Mouse (Mus musculus) midbrain, embryonic 12.5 days (tissue): ENCODE measurements at regions not wholly inside any gene's neighbourhood (a gene's known extent, or its start where the extent isn't known, plus 50 kb on each side); places are given as distances from the start of the nearest gene placed in this dataset.

Experiments
- ATAC-seq: fragments of 200-750 bp; cut with Nextera tagmentation; 2 replicates; pipeline ENCODE4 v1.8.0; 2017; ENCODE audit warnings: low read depth, moderate TSS enrichment, moderate library complexity; ENCODE audit not compliant: low FRiP score
- H3K27ac ChIP-seq: fragments of 300-500 bp; sonication (generic); replicated peaks from 2 replicates; pipeline ENCODE4 v1.5.1; 2016; ENCODE audit warnings: mild to moderate bottlenecking
- H3K27me3 ChIP-seq: fragments of 300-500 bp; sonication (generic); 2 replicates; pipeline ENCODE4 v1.6.1; 2016; ENCODE audit warnings: mild to moderate bottlenecking
- H3K36me3 ChIP-seq: fragments of 300-500 bp; sonication (generic); 2 replicates; pipeline ENCODE4 v1.6.1; 2016
- H3K4me1 ChIP-seq: fragments of 300-500 bp; sonication (generic); 2 replicates; pipeline ENCODE4 v1.6.1; 2016
- H3K4me2 ChIP-seq: fragments of 300-500 bp; sonication (generic); replicated peaks from 2 replicates; pipeline ENCODE4 v1.6.1; 2016; ENCODE audit warnings: mild to moderate bottlenecking, moderate library complexity
- H3K4me3 ChIP-seq: fragments of 300-500 bp; sonication (generic); 2 replicates; pipeline ENCODE4 v1.5.1; 2016; ENCODE audit warnings: mild to moderate bottlenecking
- H3K9ac ChIP-seq: fragments of 300-500 bp; sonication (generic); replicated peaks from 2 replicates; pipeline ENCODE4 v1.6.1; 2016; ENCODE audit warnings: mild to moderate bottlenecking, moderate library complexity
- H3K9me3 ChIP-seq: fragments of 300-500 bp; sonication (generic); 2 replicates; pipeline ENCODE4 v1.6.1; 2016; ENCODE audit warnings: mild to moderate bottlenecking
- WGBS: fragments of 180-500 bp; shearing (Covaris S2); methylation state at CpG from one replicate; pipeline ENCODE4 v1.1.7; 2016; 5-methylcytosine and 5-hydroxymethylcytosine counted together

DNA sequence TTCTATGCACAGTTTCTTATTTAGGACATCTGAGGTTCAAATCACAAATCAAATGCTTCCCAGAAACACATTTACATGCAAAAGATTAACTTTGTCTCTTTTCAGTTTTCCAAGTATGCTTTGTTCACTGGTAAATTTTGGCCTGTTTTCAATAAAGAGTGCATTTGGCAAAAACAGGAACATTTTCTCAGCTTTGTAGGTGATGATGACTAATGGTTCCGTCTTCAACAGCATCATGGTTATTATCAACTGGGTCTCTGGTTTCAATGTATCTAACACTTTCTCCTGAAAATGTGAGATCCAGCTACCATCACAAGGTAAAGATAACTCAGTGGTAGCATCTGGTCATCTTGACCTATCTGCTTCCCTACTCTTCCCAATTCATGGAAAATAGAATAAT lies 574.6 kb downstream of the Efna5 start:
- no peaks in the 10 kb centered on the region for H3K9me3 ChIP-seq
- no peaks in the 10 kb centered on the region for H3K27me3 ChIP-seq
- H3K4me3 ChIP-seq, result no peak overlapping the region
- H3K9ac ChIP-seq, result no peak overlapping the region
- no peak overlapping the region for H3K27ac ChIP-seq
- no peaks in the 10 kb centered on the region for H3K36me3 ChIP-seq
- no peak for ATAC-seq
- WGBS, result 93% methylated on average over 1 of the region's 1 CpGs
- H3K4me2 ChIP-seq, result no peak overlapping the region
- H3K4me1 ChIP-seq, result no peaks in the 10 kb centered on the region

DNA sequence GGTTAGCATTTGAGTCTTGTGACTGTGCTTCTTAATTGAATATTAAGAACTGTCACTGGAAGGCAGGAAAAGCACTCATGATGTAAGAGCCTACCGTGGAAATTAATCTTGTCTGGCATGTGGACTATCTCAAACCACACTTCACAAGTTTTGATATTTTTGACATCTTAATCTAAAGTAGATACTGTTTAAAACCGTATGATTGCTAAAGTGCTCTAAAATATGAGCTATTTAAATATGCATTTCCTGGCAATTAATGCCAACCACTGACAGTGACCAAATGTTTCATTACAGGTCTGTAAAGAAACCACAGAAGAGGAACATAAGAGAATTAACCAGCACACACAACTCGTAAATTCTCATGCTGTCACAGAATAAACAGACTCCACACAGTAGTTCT lies 576.0 kb downstream of the Efna5 start:
- H3K4me2 ChIP-seq, result no peak overlapping the region
- no peak overlapping the region for H3K9ac ChIP-seq
- no peaks in the 10 kb centered on the region for H3K9me3 ChIP-seq
- 80% methylated on average over 3 of the region's 3 CpGs for WGBS
- no peak overlapping the region for H3K27ac ChIP-seq
- H3K27me3 ChIP-seq, result no peaks in the 10 kb centered on the region
- no peak for ATAC-seq
- H3K36me3 ChIP-seq, result no peaks in the 10 kb centered on the region
- H3K4me3 ChIP-seq, result no peak overlapping the region
- H3K4me1 ChIP-seq, result no peaks in the 10 kb centered on the region

DNA sequence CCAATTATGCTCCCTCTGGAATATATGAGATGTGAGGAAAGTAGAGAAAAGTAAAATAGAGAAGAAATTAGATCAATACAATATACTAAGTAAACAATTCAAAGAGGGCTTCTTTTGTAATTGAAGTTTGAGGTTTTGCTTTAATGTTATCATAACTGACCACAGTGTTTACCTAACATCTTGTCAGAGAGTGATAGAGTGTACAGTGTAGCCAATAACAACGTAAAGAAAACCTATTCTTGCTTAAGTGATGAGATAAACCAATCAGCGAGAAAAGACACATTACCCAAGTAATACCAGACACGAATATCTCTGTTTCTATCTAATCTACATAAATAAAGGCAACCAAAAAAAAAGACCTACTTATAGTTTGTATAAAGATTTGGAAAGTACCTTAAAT lies 577.0 kb downstream of the Efna5 start:
- no peaks in the 10 kb centered on the region for H3K36me3 ChIP-seq
- no peak overlapping the region for H3K27ac ChIP-seq
- H3K9me3 ChIP-seq, result no peaks in the 10 kb centered on the region
- H3K4me3 ChIP-seq, result no peak overlapping the region
- no peak for ATAC-seq
- no peaks in the 10 kb centered on the region for H3K27me3 ChIP-seq
- H3K4me1 ChIP-seq, result no peaks in the 10 kb centered on the region
- H3K9ac ChIP-seq, result no peak overlapping the region
- H3K4me2 ChIP-seq, result no peak overlapping the region
- WGBS, result 94% methylated on average over 3 of the region's 3 CpGs

DNA sequence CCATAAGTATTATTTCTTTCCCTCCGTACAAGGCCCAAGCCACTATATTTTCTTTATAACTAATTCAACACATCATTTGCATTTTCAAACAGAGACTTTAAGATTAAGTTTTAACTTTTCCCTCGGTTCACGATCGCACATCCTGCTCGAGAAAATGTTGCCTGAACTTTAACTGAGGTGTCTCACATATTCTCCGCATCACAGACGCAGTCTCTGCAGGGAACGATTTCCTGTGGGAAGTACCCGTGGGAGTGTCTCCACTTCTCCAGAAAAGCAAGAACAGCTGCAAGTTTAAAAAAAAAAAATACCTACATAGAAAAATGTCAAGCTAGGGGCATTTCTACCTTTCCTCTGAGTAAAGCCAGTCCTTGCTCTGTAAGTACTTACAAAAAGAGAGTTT lies 581.2 kb downstream of the Efna5 start:
- Histone ChIP-seq H3K27me3 (no peaks in the 10 kb centered on the region), H3K4me3 (no peak overlapping the region), H3K4me2 (no peak overlapping the region), H3K9ac (no peak overlapping the region), H3K4me1 (no peaks in the 10 kb centered on the region), H3K27ac (no peak overlapping the region), H3K9me3 (no peaks in the 10 kb centered on the region), H3K36me3 (no peaks in the 10 kb centered on the region)
- ATAC-seq, result no peak
- 82% methylated on average over 9 of the region's 9 CpGs for WGBS

DNA sequence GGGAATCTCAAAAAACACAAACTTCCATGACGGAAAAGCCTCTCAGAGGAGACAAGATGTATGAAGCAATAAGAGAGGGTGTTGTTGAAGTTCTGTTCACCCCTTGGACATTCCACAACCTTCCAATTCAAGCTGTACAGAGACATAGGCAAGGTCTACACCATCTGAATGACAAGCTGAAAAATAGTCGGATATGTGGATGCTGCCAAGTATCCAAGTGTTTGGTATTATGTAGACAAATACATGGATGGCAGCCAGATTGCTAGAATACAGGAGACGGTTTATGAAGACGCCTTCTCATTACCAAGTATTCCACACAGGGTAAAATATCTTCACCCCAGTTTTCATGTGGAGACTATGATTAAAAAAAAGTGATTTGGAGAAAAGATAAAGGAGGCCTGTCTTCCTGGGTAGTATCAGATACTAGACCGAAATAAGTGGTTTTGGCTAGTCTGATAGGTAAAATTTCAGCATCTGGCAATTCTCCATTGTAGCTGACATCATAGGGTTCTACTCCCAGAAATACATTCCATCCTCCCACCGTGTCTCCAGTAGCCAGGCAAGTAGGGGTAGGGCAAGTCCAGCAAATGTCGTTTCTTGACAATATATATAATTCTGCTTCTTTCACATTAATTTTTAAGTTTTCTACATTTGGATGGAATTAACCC lies 583.6 kb downstream of the Efna5 start:
- Histone ChIP-seq H3K9me3 (no peaks in the 10 kb centered on the region), H3K27ac (no peak overlapping the region), H3K9ac (no peak overlapping the region), H3K4me3 (no peak overlapping the region), H3K4me2 (no peak overlapping the region), H3K4me1 (no peaks in the 10 kb centered on the region), H3K36me3 (no peaks in the 10 kb centered on the region), H3K27me3 (no peaks in the 10 kb centered on the region)
- ATAC-seq, result no peak
- 91% methylated on average over 7 of the region's 7 CpGs for WGBS

DNA sequence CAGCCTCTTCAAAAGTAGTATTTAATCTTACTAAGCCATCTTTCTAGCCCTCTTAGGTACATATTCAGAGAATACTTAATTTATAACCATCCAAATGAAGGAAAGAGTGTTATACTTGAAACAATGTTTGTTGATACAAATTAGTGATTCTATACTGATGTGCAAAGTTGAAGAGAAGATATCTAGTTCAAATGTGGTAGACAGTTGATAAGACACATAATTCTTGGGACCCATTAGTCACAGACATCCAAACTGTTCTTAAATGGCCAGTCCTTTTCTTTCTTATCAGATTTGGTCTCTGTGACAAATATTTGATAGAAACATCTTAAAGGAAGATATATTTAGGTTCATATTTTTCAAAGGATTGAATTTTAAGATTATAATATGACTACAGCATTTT lies 585.7 kb downstream of the Efna5 start:
- Histone ChIP-seq H3K4me3 (no peak overlapping the region), H3K27me3 (no peaks in the 10 kb centered on the region)

DNA sequence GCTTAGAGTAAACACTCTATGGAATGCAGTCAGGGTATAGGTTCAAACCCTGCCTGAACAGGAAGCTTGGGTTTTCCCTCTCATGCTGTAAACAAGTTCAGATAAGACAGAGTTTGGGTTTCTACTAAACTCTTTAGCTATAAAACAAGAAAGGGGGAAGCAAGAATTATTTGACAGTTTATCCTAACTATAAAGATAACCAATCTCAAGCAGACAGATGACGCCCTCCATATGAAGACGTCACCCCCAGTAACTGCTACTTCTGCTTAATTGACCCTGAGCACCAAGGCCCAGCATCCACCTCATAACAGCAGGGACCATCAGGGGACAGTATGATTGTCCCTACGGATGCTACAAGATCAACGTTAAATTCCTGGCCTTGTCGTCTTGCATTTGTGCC lies 588.4 kb downstream of the Efna5 start:
- 89% methylated on average over 5 of the region's 5 CpGs for WGBS
- no peak overlapping the region for H3K4me2 ChIP-seq
- no peak overlapping the region for H3K9ac ChIP-seq
- no peaks in the 10 kb centered on the region for H3K9me3 ChIP-seq
- no peaks in the 10 kb centered on the region for H3K4me1 ChIP-seq
- no peak overlapping the region for H3K27ac ChIP-seq
- H3K4me3 ChIP-seq, result no peak overlapping the region
- ATAC-seq, result no peak
- H3K27me3 ChIP-seq, result no peaks in the 10 kb centered on the region
- no peaks in the 10 kb centered on the region for H3K36me3 ChIP-seq

More for the DNA sequence above, 585.7 kb downstream of the Efna5 start:
- Histone ChIP-seq H3K27ac (no peak overlapping the region), H3K9me3 (no peaks in the 10 kb centered on the region), H3K4me2 (no peak overlapping the region), H3K4me1 (no peaks in the 10 kb centered on the region), H3K36me3 (no peaks in the 10 kb centered on the region), H3K9ac (no peak overlapping the region)
- ATAC-seq, result no peak

DNA sequence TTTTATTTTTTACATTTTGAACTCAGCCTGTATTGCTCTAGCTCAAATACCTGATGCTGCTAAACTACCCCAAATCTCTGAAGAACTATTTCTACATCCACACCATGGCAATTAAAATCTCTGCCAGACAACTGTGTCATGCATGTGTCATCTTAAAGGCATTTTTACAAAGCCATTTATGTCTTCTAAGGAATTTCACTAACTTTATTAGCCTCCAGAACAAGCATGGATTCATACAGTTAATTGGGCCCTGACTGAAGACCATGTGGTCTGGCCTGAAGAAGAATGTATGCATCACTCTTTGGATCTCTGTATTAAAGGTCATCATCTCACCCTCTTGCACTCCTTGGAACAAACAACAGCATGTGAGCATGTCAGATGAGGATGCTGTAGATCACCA lies 593.5 kb downstream of the Efna5 start:
- Histone ChIP-seq H3K4me1 (no peaks in the 10 kb centered on the region), H3K36me3 (no peaks in the 10 kb centered on the region), H3K9ac (no peak overlapping the region), H3K9me3 (no peaks in the 10 kb centered on the region), H3K27me3 (no peaks in the 10 kb centered on the region), H3K4me3 (no peak overlapping the region), H3K27ac (no peak overlapping the region), H3K4me2 (no peak overlapping the region)
- ATAC-seq, result no peak

DNA sequence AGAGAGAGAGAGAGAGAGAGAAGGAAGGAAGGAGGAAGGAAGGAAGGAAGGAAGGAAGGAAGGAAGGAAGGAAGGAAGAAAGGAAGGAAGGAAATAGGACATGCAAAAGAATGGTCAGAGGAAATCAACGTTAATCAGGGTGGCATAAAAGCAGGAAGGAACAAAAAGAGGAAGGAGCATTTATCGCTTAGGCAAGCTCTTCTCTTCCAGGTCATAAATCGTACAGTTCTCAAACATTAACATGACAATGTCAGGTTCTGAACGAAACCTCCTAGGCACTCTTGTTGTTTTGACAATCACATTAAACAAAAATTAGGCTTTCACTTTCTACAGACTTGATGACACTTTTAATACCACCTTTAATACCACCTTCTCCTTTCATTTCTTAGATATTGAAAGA lies 594.0 kb downstream of the Efna5 start:
- Histone ChIP-seq H3K4me1 (no peaks in the 10 kb centered on the region), H3K4me3 (no peak overlapping the region), H3K27ac (no peak overlapping the region), H3K36me3 (no peaks in the 10 kb centered on the region), H3K9me3 (no peaks in the 10 kb centered on the region), H3K27me3 (no peaks in the 10 kb centered on the region), H3K9ac (no peak overlapping the region), H3K4me2 (no peak overlapping the region)
- no peak for ATAC-seq
- 89% methylated on average over 4 of the region's 4 CpGs for WGBS

DNA sequence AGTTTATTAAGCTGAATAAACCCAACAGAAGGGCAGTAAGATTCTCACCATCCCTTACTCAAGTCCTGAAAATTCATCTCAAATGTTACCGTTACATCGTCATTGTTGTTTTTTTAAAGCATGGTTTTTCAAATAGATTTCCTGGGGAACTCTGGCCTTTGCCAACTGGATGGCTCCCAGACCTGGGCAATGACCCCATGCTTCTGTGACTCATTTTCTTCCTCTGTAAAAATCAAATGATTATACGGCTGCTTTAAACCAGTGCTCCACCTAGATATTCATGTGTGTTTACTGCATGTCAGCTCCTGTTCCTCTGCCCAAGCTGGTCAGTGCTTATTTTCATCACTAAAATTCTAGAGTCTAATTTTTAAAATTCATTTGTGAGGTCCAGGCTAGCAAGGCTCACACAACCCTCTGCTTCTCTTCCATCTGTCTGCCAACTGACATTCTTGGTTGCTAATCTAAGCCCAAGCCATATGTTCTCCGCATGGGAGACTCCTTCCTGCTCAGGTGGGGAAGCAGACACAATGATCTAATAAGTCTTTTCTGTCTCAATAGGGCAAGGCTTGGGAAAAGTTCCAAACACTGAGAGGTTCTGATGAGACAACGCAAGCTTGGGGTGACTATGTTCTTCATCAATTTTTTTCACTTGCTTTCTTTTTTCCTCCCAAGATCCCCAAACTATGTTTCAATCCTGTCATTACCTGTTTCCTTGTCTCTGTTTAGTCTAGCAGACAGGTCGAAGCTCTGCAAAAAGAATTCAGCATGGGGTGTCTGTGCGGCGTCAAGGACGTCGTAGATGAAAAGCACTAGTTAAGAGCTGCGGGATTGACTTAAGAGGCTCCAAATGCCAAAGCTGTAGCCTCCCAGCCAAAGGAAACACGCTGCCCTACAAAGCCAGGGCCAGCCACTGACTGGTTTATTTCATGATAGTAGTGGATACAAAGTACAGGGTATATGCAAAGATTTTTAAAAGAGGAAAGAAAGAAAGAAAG lies 594.7 kb downstream of the Efna5 start:
- Histone ChIP-seq H3K4me3 (no peak overlapping the region), H3K27ac (no peak overlapping the region), H3K4me1 (no peaks in the 10 kb centered on the region), H3K27me3 (no peaks in the 10 kb centered on the region), H3K9me3 (no peaks in the 10 kb centered on the region), H3K36me3 (no peaks in the 10 kb centered on the region), H3K9ac (no peak overlapping the region), H3K4me2 (no peak overlapping the region)
- no peak for ATAC-seq
- 84% methylated on average over 12 of the region's 12 CpGs for WGBS

DNA sequence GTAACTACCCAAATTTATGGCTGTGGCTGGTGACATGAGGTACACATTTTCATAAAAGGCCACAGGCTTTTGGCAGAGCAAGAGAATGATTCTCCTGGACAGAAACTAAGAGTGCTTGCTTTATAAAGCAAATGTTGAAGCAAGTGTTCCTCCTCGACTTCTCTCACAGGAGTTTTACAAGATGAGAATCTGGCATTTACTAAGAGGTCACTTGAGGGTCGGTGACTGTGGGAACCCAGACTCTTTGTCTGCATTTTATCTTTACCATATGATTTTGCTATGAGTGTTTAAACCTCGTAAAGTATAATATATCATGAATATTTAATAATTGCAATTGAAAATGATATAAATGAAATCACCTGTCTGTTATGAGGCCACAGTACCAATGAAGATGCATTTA lies 600.9 kb downstream of the Efna5 start:
- Histone ChIP-seq H3K4me2 (no peak overlapping the region), H3K36me3 (no peaks in the 10 kb centered on the region), H3K27ac (no peak overlapping the region), H3K27me3 (no peaks in the 10 kb centered on the region), H3K9me3 (no peaks in the 10 kb centered on the region), H3K4me3 (no peak overlapping the region), H3K4me1 (no peaks in the 10 kb centered on the region), H3K9ac (no peak overlapping the region)
- WGBS, result 72% methylated on average over 3 of the region's 3 CpGs
- no peak for ATAC-seq

DNA sequence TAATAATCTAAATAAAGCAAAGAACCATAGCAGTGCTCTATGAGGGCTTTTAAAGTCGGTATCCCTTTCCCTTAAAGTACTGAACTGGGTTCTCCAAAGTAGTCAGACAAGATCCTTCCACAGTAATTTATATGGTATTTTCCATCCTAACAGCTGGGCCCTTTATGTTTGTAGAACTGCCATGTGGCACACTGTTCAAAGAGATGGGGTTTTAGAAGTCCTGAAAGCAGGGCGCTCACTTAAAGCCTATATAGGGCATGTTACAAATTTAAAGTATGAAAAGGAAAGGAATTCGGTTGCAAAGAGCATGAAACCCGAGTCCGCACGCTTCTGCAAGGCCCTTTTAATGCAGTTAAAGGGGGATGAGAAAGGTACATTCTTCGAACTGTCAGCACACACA lies 609.7 kb downstream of the Efna5 start:
- no peak overlapping the region for H3K4me3 ChIP-seq
- no peaks in the 10 kb centered on the region for H3K4me1 ChIP-seq
- no peak overlapping the region for H3K9ac ChIP-seq
- H3K4me2 ChIP-seq, result no peak overlapping the region
- H3K27ac ChIP-seq, result no peak overlapping the region
- 77% methylated on average over 7 of the region's 7 CpGs for whole genome bisulfite sequencing
- H3K9me3 ChIP-seq, result no peaks in the 10 kb centered on the region
- ATAC-seq, result no peak
- H3K36me3 ChIP-seq, result no peaks in the 10 kb centered on the region
- H3K27me3 ChIP-seq, result no peaks in the 10 kb centered on the region
